Mouse (Mus musculus) heart, embryonic 12.5 days (tissue): ENCODE measurements around the gene Retreg2. TPM values are rescaled to one million over a fixed set of nuclear protein-coding genes. Genes with fewer than 3 reads are reported as not detected.

ENCODE experiments used
- ATAC-seq: fragments of 200-750 bp; cut with Nextera tagmentation; 2 replicates; pipeline ENCODE4 v1.8.0; 2017; ENCODE audit warnings: moderate TSS enrichment, moderate library complexity; ENCODE audit not compliant: insufficient number of reproducible peaks, low FRiP score
- H3K27ac ChIP-seq: fragments of 300-500 bp; sonication (generic); 2 replicates; pipeline ENCODE4 v1.5.1; 2016; ENCODE audit warnings: mild to moderate bottlenecking, moderate library complexity; ENCODE audit not compliant: poor library complexity, severe bottlenecking
- H3K27me3 ChIP-seq: fragments of 300-500 bp; sonication (generic); replicated peaks from 2 replicates; pipeline ENCODE4 v1.6.1; 2016; ENCODE audit warnings: mild to moderate bottlenecking, moderate library complexity
- H3K36me3 ChIP-seq: fragments of 300-500 bp; sonication (generic); 2 replicates; pipeline ENCODE4 v1.6.1; 2016; ENCODE audit warnings: mild to moderate bottlenecking, moderate library complexity
- H3K4me1 ChIP-seq: fragments of 300-500 bp; sonication (generic); replicated peaks from 2 replicates; pipeline ENCODE4 v1.6.1; 2016; ENCODE audit warnings: mild to moderate bottlenecking
- H3K4me2 ChIP-seq: fragments of 300-500 bp; sonication (generic); 2 replicates; pipeline ENCODE4 v1.6.1; 2016; ENCODE audit warnings: mild to moderate bottlenecking, moderate library complexity
- H3K4me3 ChIP-seq: fragments of 300-500 bp; sonication (generic); 2 replicates; pipeline ENCODE4 v1.5.1; 2016; ENCODE audit warnings: mild to moderate bottlenecking
- H3K9ac ChIP-seq: fragments of 300-500 bp; sonication (generic); 2 replicates; pipeline ENCODE4 v1.6.1; 2016; ENCODE audit warnings: mild to moderate bottlenecking, moderate library complexity
- H3K9me3 ChIP-seq: fragments of 300-500 bp; sonication (generic); replicated peaks from 2 replicates; pipeline ENCODE4 v1.6.1; 2016; ENCODE audit warnings: mild to moderate bottlenecking, moderate library complexity
- WGBS: fragments of 180-500 bp; shearing (Covaris S2); methylation state at CpG from one replicate; pipeline ENCODE4 v1.1.7; 2016; 5-methylcytosine and 5-hydroxymethylcytosine counted together
- polyA plus RNA-seq: library from polyadenylated mRNA; unstranded; fragments of >200 nt; fragmentation: Nextera tagmentation; extraction: Ambion mirVana; gene quantifications from 2 replicates; pipeline ENCODE4 v1.2.1, GENCODE M21; 2016

Gene Retreg2
- 36.3 and 40.5 TPM in 2 replicates for polyA plus RNA-seq

GRCm38 (mm10) chr1:75142301-75143261, at the start of gene Retreg2, which contains the start of gene Cnppd1:
Gene Retreg2, plus strand, starts transcription at chr1:75142778.
Gene Cnppd1, minus strand, starts transcription at chr1:75142711.
- H3K27ac ChIP-seq = peak within 1 kb of the TSS; percentile 96
- no peaks in the 10 kb centered on the region for H3K9me3 ChIP-seq
- H3K4me1 ChIP-seq = peaks cover 19% of the 10 kb centered on the region
- peak within 1 kb of the TSS; percentile 96 for H3K9ac ChIP-seq
- no peaks in the 10 kb centered on the region for H3K27me3 ChIP-seq
- under 1% methylated on average over 88 of the region's 91 CpGs for WGBS
- peak; percentile 91 for ATAC-seq
- peaks cover 55% of the 10 kb centered on the region for H3K36me3 ChIP-seq
- peak within 1 kb of the TSS; percentile 74 for H3K4me2 ChIP-seq
- H3K4me3 ChIP-seq = peak within 1 kb of the TSS; percentile 85

- Histone ChIP-seq H3K9me3 (no peaks in the 10 kb centered on the region), H3K4me1 (peaks cover 9% of the 10 kb centered on the region), H3K36me3 (no peaks in the 10 kb centered on the region), H3K27ac (no peak overlapping the region), H3K4me2 (no peak overlapping the region), H3K9ac (no peak overlapping the region), H3K27me3 (no peaks in the 10 kb centered on the region), H3K4me3 (no peak overlapping the region)
- no peak for ATAC-seq
- 80% methylated on average over 3 of the region's 3 CpGs for WGBS
These were observed 20.4 kb upstream of the Retreg2 start for GRCm38 (mm10) chr1:75122211-75122610.

DNA sequence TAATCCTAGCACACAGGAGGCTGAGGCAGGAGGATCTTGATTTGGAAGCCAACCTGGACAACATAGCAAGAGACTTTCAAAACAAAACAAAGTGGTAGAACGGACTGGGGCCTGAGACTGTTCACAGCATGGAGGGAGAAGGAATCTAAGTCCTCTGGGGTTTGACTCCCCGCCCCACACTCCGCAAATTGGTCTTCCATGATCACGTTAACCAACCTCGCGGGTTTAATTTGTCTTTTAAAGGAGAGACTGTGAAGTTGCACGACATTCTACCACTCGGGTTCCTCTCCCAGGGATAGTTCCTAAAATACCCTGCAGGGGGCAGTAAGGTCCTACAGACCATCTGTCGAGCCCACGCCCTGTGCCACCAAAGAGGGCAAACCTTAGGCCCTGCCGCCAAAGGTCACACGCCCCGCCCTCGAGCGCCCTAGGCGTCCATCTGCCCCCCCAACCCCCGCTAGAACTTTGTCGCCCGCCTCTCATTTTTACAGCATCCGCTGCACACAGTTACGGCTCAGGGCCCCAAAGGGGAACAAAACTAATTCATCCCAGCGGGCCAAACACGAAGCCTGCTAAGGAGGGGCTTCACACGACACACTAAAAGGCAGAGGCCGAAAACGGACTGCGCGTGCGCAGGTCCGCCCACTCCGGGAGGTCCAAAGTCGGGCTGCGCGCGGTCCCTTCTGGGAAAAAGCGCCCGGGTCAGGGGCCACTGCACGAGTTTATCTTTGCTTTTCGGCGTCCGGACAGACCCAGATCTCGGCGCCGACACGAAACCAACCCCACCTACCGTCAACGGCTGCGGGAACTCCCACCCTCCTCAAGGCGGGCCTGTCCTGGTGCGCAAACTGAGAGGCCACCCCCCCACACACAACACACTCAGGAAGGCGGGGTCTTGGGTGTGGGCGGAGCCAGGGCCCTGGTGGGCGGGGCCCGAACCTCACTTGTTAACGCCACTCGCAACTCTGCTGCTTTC, 17.9 kb upstream of the Retreg2 start, which contains the start of gene Nhej1:
TSS of gene Nhej1 (minus strand) at position 855 of the 976 bp plus-strand sequence.
- H3K9ac ChIP-seq = peak within 1 kb of the TSS; percentile 74
- 2% methylated on average over 56 of the region's 56 CpGs for WGBS
- H3K4me3 ChIP-seq = peak within 1 kb of the TSS; percentile 63
- H3K36me3 ChIP-seq = no peaks in the 10 kb centered on the region
- no peaks in the 10 kb centered on the region for H3K9me3 ChIP-seq
- peak; percentile 98 for ATAC-seq
- peak within 1 kb of the TSS; percentile 96 for H3K27ac ChIP-seq
- H3K4me1 ChIP-seq = peaks cover 9% of the 10 kb centered on the region
- H3K27me3 ChIP-seq = 0 out of 2 replicates have a peak, but pooled peaks cover 3% of the 10 kb centered on the region
- peak within 1 kb of the TSS; percentile 59 for H3K4me2 ChIP-seq

GRCm38 (mm10) chr1:75125418-75125817, 17.2 kb upstream of the Retreg2 start:
- Histone ChIP-seq H3K27me3 (0 out of 2 replicates have a peak, but pooled peaks cover 3% of the 10 kb centered on the region), H3K27ac (peak overlapping the region; percentile 96), H3K4me1 (peaks cover 9% of the 10 kb centered on the region), H3K4me2 (peak overlapping the region; percentile 59), H3K36me3 (no peaks in the 10 kb centered on the region), H3K9ac (no peak overlapping the region), H3K9me3 (no peaks in the 10 kb centered on the region), H3K4me3 (peak overlapping the region; percentile 63)
- no peak for ATAC-seq
- WGBS = 34% methylated on average over 5 of the region's 5 CpGs

DNA sequence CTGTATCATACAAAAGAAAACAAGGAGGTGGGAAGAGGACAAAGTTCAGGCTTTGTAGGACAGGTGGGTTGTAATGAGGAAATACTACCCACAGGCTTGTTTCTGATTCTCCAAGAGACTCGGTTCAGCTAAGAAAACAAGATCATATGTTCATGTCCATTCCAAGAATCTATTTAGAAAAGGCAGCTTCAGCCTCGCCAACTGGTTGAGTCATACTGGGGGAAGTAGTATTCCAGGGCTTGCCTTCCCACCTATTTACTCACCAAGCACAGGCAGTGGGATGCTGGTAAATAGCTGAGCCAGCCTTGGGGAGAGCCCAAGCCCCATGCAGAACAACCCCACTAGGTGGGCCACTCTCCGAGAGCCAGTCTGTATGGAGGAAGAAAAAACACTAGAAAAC, 13.9 kb upstream of the Retreg2 start:
- H3K4me1 ChIP-seq = peaks cover 9% of the 10 kb centered on the region
- WGBS = 72% methylated on average over 3 of the region's 3 CpGs
- no peak overlapping the region for H3K4me2 ChIP-seq
- H3K9ac ChIP-seq = no peak overlapping the region
- 0 out of 2 replicates have a peak, but pooled peaks cover 7% of the 10 kb centered on the region for H3K27me3 ChIP-seq
- H3K4me3 ChIP-seq = no peak overlapping the region
- no peaks in the 10 kb centered on the region for H3K9me3 ChIP-seq
- ATAC-seq = no peak
- H3K36me3 ChIP-seq = no peaks in the 10 kb centered on the region
- no peak overlapping the region for H3K27ac ChIP-seq

GRCm38 (mm10) chr1:75133421-75134207, 9.0 kb upstream of the Retreg2 start, which contains the start of gene Slc23a3:
Gene Slc23a3, minus strand, starts transcription at chr1:75133890.
- WGBS = 55% methylated on average over 12 of the region's 12 CpGs

GRCm38 (mm10) chr1:75136293-75136692, 6.3 kb upstream of the Retreg2 start:
- no peak; the same call in 1 of the 2 replicates for ATAC-seq
- Histone ChIP-seq H3K36me3 (peaks cover 46% of the 10 kb centered on the region), H3K4me2 (no peak overlapping the region), H3K4me1 (peaks cover 11% of the 10 kb centered on the region), H3K9ac (no peak overlapping the region), H3K27ac (0 out of 2 replicates have a peak overlapping the region, but pooled peaks have one; percentile 26), H3K27me3 (0 out of 2 replicates have a peak, but pooled peaks cover 3% of the 10 kb centered on the region), H3K4me3 (no peak overlapping the region), H3K9me3 (no peaks in the 10 kb centered on the region)
- 66% methylated on average over 6 of the region's 6 CpGs for WGBS

More at GRCm38 (mm10) chr1:75133421-75134207, 9.0 kb upstream of the Retreg2 start, which contains the start of gene Slc23a3:
- Histone ChIP-seq H3K4me2 (no peak within 1 kb of the TSS), H3K36me3 (peaks cover 33% of the 10 kb centered on the region), H3K9me3 (no peaks in the 10 kb centered on the region), H3K9ac (no peak within 1 kb of the TSS), H3K4me1 (no peaks in the 10 kb centered on the region), H3K27ac (no peak within 1 kb of the TSS), H3K27me3 (0 out of 2 replicates have a peak, but pooled peaks cover 7% of the 10 kb centered on the region), H3K4me3 (no peak within 1 kb of the TSS)
- no peak for ATAC-seq

DNA sequence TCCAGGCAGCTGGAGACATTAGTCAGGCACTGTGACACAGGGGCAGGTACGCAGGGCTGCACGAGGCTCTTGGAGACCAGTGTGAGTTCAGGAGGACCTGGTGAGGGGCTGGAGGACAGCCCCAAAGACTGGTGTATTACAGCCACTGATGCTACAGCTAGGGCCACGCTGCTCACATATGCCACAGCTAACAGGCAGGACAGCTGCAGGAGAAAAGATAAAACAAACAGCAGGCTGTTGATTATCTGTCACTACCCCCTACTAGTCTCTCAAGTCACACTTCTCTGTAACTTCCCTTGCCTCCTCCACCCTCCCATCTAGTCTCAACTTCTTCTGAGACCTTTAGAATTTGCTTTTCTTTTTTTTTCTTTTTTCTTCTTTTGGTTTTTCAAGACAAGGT, 5.8 kb upstream of the Retreg2 start:
- Histone ChIP-seq H3K4me2 (no peak overlapping the region), H3K27me3 (0 out of 2 replicates have a peak, but pooled peaks cover 3% of the 10 kb centered on the region), H3K9me3 (no peaks in the 10 kb centered on the region), H3K4me3 (no peak overlapping the region), H3K9ac (no peak overlapping the region), H3K4me1 (peaks cover 11% of the 10 kb centered on the region), H3K27ac (0 out of 2 replicates have a peak overlapping the region, but pooled peaks have one; percentile 26), H3K36me3 (peaks cover 46% of the 10 kb centered on the region)
- WGBS = 33% methylated on average over 3 of the region's 3 CpGs
- peak; percentile 70 for ATAC-seq

DNA sequence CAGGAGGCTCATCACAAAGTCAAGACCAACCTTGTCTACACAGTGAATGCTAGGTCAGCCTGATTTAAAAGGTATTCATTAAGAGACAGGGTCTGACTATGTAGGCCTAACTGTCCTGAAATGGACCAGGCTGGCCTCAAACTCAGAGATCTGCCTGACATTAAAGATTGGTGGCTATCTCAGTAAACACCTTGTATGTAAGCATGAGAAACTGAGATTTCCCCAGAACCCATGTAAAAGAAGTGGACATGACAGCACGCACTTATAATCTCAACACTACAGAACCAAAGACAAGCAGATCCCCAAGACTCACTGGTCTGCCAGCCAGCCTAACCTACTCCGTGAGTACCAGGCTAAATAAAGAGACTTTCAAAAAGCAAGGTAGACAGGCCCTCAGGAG, 4.1 kb upstream of the Retreg2 start:
- Histone ChIP-seq H3K9ac (no peak overlapping the region), H3K4me3 (no peak overlapping the region), H3K9me3 (no peaks in the 10 kb centered on the region), H3K36me3 (peaks cover 46% of the 10 kb centered on the region), H3K27ac (no peak overlapping the region), H3K27me3 (no peaks in the 10 kb centered on the region), H3K4me2 (no peak overlapping the region), H3K4me1 (peaks cover 15% of the 10 kb centered on the region)
- ATAC-seq = no peak
- WGBS = 80% methylated on average over 2 of the region's 2 CpGs
